Mouse (Mus musculus) heart, adult 2 months (tissue): ENCODE measurements around the gene Xpc.

ENCODE experiments used
- CTCF ChIP-seq: fragments of 200-600 bp; IDR thresholded peaks from 2 replicates; pipeline ENCODE4 v1.8.1; 2022; ENCODE audit warnings: antibody characterized with exemption, mild to moderate bottlenecking, moderate library complexity
- EP300 ChIP-seq: fragments of 200-500 bp; IDR thresholded peaks from 2 replicates; pipeline ENCODE4 v1.6.1; 2011; ENCODE audit warnings: low read depth, low read length, control low read depth; ENCODE audit not compliant: insufficient read depth
- POLR2A ChIP-seq: fragments of 200-500 bp; IDR thresholded peaks from 2 replicates; pipeline ENCODE4 v1.6.1; 2011; ENCODE audit warnings: mild to moderate bottlenecking, low read depth, low read length, control low read depth; ENCODE audit not compliant: insufficient read depth

DNA sequence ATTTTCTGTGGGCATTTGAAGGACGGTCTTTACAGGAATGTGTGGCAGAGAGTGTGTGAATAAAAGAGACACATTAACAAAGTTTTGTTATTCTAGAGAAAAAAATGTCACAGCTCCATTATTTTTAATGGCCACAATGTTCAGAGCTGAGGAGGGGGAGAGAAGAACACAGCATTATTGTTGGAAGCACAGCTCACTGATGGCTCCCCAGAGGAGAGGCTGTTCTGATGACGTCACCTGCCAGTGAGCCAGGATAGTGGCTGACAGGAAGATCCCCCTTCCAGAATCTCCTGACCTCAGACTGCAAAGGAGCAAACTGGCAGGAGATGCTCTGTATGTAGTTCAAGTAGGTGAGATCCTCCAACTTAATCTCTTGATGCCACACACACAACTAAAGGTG, 18.1 kb upstream of the Xpc start:
- TF ChIP-seq EP300, result no peak
- no peak for TF ChIP-seq CTCF
- no peak for TF ChIP-seq POLR2A
